Mouse (Mus musculus) left cerebral cortex, postnatal 10 days (tissue): ENCODE results near the gene Pdgfb. TPM values are rescaled to one million over a fixed set of nuclear protein-coding genes. Genes with fewer than 3 reads are reported as not detected.

Experiments
- DNase-seq, 2 experiments: peaks; one replicate each; pipeline ENCODE4 v3.0.0; 2021 to 2022; ENCODE audit warnings: low spot score in 2 of 2, mixed read lengths in 1 of 2; ENCODE audit errors: extremely low spot score in 1 of 2
- intact Hi-C: fragments of 180-260 bp; cut with DNase I; formaldehyde crosslinking; loops from one replicate; pipeline ENCODE4 v1.15.1; 2025
- total RNA-seq, 2 experiments: library from RNA; stranded (reverse); gene quantifications; 2 replicates each; pipeline ENCODE4 v1.2.3; 2021

Gene Pdgfb
- total RNA-seq, 2 experiments from 2014 or later, result 42.6 to 43.4 TPM

DNA sequence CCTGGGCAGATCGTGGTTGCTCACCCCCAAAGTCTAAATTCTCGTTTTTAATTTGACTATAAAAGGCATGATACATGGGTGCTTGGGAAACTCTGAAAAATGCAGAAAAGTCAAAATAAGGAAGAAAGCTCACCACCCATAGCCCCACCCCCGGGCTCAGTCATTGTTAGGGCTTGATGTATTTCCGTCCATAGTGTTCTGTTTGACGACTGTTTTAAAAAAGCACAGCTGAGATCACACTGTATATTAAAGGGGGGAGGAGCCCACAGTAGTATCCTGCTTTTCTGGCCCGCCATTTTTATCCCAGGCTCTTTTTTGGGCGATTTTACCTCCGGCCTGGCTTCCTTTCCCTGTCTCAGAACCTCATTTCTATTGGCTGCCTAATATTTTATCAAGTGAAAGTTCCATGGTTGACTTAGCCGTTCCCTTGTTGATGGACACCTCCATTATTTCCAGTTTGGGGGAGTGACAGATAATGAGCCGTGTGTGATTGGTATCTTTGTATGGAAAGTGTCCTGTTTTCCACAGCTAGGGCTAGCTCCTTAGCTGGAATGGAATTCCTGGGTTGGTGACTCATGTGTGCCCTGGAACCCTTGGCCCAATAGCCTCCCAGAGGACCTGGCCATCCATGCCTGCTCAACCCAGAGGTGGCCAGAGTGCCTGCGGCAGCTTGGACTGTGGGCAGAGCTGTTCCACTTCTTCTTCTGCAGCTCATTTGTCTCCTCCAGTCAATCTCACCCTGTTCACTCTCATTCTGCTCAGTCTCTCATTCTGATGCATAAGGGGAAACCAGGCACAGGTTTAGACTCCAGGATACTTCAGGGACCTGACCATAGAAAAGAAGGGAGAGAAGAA lies 22.7 kb upstream of the Pdgfb start:
- no peak for DNase-seq
- intact Hi-C loops, result no loop called here

DNA sequence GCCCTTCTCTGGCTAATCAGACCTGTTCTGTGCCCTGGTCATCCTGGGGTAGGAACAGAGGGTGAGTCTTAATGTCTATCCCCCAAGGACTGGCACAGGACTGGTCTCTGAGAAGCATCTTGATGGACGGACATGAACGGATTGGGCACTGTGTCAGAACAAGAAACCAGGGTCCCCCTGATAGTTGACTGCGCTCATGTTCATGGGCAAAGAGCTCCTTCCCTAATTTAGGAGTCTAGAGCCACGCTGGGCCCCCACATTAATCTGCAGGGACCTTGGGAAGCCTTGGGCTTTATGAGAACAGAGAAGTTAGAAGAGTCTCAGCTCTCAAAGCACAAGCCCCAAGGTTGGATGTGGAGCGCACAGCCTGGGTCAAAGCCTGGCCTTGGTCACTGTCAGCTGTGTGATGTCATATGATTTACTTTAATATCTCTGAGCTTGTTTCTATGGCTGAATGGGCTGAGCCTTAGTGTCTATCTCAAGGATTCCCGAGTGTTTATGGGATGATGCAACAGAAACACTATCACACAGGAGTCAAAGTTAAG lies 20.6 kb upstream of the Pdgfb start:
- intact Hi-C loops, result no loop called here
- DNase-seq, result no peak

DNA sequence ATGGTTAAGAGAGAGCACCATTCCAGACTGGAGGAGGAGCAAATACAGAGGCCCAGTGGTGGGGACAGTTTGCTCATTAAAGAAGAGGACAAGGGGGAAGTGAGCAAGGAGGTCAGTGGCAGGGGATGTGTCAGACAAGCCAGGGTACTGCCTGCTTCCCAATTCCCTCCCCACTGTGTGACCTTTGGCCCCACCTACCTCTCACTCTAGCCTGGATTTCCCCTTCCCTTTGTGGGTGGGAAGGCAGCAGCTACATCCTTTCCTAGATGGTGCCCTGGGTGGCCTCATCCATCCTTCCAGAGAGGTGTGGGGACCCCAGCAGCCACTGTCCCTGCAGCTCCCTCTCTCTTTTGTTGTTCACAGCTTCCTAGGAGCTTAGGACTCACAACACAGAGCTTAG lies 20.1 kb upstream of the Pdgfb start:
- intact Hi-C loops, result no loop called here
- DNase-seq, result no peak

DNA sequence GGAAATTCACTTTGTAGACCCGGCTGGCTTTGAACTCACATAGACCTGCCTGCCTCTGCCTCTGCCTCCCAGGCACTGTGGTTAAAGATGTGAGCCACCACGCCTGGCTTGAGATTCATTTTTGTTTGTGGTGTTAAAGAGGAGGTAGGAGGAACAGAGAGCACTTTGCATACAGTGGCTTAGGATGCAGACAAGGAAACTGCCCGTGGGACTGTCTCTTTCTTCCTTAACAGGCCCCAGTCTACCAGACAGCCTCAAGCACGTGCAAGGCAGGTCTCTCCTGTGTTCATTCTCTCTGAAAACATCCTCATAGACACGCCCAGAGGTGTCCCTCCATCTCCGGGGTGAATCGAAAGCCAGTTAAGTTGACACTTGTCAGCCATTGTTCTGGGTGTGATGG lies 19.6 kb upstream of the Pdgfb start:
- intact Hi-C loops, result no loop called here
- DNase-seq, result no peak

DNA sequence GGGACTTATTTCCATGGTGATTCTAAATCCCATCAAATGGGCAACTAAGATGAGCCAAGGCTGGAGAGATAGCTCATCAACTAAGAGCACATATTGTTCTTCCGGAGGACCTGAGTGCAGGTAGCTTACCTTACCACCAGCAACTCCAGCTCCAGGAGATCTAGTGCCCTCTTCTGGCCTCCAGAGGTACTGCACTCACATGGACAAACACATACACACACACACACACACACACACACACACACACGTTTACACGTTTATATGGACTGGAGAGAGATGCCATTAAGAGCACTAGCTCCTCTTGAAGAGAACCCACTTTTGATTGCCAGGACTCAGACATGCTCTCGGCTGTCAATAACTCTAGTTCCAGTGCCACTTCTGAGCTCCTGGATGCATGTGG lies 16.4 kb upstream of the Pdgfb start:
- intact Hi-C loops, result no loop called here
- DNase-seq, result no peak

DNA sequence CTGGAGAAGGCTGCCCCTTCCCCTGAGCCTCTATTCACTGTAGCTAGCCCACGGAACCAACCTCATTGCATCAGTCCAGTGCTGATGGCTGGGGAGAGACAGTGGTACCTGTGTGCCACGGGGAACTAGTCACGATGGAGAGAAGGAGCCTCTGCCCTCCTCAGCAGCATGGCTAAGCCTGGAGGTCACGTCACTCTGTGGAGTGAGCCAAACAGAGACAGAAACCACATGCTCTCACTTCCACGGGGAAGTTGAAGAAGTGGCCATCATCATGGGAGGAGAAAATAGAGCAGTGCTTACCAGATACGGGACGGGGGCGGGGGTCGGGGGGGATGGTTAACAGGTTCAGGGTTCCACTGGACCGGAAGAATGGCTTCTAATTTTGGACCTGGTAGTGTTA lies 15.6 kb upstream of the Pdgfb start:
- intact Hi-C loops, result no loop called here
- DNase-seq, result no peak

DNA sequence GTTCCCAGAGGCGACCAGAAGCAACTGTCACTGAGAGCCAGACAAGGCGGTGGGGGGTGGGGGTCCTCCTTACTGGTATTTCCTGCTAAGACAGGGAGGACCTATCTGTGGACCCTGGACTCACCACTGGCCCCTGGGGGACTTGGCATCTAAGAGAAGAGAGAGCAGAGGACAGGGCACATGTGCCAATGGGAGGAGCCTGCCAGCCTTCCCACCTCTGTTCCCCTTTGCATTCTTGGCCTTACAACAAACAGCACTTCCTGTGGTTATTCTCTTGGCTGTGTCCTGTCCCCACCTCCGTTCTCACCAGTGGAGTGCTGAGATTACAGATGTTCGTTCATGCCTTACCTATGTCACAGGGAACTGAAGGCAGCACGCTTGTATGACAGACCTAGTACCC lies 14.1 kb upstream of the Pdgfb start:
- intact Hi-C loops, result no loop called here
- no peak for DNase-seq

DNA sequence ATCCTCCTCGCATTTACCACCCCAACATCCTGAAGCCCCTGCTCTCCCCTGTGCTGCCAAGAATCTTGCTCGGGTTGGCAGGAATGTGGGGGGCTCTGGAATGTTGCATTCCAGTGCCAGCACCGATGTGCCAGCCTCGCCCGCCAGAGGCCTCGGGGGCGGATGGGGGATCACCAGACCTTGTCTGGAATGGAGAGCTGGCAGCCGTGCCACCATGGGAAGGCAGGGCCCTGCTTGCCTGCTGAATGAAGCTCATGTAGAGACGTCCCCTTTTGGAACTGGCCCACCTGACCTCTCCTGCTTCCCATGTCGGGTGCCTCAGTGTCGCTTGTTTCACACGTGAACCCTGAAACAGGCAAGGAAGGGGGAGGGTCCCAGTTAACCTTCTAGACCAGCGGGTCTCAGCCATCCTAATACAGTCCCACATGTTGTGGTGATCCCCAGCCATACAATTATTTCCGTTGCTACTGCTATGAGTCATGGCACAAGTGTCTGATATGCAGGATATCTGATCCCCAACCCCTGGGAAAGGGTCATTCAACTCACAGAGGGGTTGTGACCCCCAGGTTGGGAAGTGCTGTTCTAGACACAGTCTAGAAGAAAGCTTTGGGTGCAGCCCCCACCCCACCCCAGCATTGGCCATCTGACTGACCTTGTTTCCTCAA lies 12.0 kb upstream of the Pdgfb start:
- DNase-seq, result no peak
- intact Hi-C loops, result no loop called here

DNA sequence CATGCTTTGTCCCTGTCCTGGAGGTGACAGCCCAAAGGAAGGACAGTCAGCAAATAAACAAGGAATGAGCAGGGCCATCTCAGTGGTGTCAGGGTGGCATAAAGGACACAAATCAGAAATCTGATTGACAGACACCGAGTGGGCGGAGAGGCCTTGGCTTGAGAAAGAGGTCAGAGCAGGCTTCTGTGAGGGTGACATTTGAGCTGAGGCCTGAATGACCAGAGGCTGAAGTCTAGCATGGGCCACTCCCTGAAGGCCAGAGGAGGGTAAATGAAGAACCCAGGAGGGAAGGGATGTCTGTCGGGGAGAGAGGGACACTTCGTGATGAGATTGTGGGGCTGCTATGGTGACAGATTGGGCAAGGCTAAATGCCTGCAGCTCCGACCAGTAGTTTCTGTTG lies 11.3 kb upstream of the Pdgfb start:
- intact Hi-C loops, result no loop called here
- no peak for DNase-seq

DNA sequence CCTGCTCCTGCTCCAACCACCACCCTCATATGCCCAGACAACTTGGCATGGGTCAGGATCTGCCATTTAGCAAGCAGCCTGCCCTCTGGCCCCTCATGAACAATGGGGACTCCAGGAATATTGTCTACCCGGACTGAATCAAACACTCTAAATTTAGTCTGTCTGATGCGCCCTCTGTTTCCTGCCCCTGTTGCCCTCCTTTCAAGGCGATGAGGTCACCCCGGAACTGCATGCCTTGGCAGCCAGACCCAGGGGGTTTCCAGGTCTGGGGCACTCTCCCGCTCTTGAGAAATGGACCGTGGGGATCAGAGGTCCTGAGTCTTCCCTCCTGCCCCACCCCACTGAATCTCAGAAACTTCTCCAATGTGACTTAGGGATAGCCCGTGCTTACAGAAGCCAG lies 10.8 kb upstream of the Pdgfb start:
- intact Hi-C loops, result no loop called here
- no peak for DNase-seq

DNA sequence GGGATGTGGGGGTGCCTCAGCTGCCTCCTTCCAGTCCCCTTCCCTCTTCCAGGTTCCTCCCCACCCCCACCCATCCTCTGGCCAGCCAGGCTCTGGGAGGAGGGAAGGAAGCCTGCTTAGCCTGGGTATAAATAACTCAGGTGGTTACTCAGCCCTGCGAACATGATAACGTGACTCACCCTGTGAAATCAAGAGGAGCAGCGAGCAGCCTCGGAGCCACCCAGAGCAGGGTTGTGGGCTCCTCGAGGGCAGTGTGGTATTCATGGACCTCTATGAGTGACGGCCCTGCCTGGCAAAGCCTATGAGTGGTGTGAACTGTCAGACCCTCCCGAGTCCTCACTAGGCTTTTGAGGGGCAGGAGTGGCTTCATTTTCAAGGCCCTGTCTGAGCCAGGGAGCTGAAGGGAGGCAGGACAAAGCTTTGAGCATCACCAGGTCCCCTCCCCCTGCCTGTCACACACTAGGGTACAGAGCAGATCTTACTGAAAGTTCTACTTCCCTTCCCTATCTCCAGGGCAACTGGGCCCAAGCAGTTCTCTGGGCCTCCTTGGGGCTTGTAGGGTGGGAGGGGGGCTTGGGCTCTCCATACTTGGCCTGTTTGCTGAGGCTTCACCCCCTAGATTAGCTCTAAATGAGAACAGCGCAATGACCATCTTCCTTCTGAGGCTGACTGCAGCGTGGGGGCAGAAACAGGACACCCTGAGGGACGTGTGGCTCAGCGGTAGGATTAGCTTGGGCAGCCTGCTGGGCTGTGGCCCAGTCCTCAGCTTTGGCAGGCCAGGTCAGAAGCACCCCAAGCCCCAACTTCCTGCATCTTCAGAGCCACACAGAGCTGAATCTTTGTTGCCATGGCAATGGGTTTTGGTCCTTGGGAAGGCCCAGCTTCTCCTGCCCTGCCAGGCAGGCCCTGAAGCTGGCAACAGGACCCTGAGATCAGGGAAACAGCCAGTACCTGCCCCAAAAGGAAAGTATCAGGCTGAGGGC lies 9.8 kb upstream of the Pdgfb start:
- no peak for DNase-seq
- intact Hi-C loops, result no loop called here

DNA sequence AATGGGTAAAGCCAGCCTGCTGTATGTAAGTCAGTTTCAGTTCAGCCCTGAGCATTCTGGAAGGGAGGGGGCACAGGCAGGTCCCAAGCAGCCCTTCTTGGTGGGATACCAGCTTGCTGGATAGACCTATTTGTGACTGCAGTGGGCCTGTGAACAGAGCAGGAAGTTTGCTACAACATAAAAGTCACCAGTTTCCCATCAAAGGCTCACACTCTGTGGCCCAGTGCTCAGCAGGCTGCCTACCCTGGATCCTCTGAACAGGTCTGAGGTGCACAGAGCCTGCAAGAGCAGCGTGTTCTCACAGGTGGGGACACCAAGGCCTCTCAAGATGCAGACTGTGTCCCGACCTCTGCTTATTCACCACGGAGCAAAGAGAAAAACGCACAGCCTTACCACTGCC lies 5.7 kb upstream of the Pdgfb start:
- DNase-seq, result no peak
- intact Hi-C loops, result no loop called here

DNA sequence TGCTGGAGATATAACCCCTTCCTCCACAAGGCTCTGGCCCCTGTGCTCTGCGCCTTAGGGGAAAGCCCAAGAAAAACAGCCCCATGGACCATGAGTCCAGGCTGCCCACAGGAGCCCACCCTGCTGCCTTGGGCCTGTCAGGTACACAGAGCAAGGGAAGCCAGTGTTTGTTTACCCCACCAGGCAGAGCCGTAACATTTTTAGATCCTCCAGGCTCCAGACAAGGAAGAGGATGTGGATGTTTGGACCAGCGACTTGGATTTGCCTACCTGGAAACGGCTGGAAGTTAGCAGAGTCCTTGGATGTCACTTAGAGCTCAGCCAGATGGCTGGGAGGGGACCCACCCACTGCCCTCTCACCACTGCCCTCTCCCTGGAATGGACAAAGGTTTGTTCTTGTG lies 4.8 kb upstream of the Pdgfb start:
- intact Hi-C loops, result no loop called here
- peak in 1 of 2 experiments; percentile 66 for DNase-seq

DNA sequence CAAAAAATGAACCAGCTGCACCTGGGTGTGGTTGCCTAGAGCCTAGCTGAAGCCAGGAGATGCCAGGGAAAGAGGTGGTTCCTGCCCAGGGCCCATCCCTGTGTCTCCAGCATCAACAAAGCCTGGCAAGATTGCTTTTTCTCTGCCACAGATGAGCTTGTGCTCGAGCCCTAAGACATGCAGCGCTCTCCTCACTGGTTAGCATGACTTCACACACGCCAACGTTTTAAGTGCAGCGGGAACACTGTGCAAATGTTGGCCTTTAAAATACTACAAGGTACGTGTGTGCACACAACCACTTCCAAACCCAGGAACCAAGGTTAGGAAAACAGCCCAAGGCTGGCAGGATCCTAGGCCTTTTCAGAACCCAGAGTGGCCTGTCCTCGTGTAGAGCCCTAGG lies 4.4 kb upstream of the Pdgfb start:
- no peak for DNase-seq
- intact Hi-C loops, result no loop called here

DNA sequence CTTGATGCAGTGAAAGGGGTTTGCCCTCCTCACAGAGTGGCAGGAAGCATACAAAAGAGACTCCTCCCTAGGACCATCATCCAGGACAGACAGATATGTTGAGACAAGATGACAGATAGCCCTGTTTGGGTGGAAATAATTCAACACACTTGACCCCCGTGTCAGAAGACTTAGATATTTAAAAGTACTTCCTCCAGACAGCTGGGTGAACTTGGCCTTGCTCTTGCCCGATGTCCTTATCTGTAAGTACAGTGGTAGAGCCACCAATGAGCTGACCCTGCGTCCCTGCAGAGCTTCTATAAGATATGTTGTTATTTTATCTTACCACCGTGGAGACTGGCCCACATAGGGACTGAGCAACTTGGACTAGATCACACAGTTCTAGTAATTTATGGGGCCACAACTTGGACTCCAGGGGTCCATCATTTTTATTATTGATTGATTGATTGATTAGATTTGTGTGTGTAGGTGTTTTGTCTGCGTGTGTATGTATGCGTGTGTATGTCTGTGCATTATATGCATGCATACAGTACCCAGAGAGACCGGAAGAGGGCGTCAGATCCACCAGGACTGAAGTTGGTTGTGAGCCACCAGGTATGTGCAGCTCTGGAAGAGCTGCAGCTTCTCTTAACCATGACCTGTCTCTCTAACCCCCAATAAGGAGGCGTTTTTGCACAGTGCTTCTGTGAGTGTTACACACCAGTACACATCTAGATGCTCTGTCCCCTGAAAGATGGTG lies 2.0 kb upstream of the Pdgfb start:
- DNase-seq, result no peak
- intact Hi-C loops, result no loop called here

DNA sequence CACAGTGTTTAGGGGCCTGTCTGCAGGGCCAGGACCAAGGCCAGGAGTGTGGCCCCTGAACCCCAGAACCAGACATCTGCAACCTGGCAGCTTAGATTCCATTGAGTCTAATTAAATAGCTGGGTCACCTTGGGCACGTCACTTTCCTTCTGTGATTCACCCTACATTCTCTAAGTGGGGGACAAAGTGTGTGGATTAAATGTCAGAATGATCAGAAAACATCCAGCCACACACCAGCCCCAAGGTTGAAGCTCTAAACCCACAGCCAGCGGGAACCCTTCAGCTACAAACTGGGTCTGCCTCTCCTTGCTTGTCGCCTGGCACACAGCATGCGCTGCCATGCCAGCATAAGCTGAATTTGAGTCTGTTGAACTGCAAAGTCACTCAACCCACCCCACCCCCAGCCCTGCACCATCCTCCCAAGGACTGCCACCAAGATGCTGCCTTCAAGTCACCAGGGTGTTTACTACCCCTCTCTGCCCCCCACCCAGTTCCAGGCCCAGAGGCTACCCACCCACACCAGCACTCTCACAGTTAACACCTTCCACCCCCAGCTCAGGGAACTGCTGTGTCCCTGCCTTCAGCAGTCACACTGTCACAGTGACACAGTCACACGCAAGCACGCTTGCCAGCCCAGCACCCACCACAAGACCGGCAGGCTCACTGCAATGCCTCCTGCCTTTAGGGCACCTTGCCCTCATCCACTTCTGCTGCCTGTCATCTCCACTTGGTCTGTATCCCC lies 605 bp upstream of the Pdgfb start:
- peak; percentile 51 to 73 for DNase-seq
- intact Hi-C loops, result no loop called here

DNA sequence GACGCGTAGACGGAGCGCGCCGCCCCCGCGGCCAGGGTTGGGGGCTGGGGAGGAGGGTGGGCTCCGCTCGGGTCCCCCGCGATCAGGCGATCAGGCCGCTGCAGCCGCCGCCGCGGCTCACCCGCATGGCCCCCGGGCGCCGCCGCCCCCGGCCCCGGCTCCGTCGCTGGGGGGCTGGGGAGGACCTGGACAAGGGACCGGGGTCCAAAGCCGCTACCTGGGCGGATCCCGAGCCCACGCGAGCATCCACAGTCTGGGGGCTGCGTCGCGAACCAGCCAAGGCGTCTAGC lies 801 bp downstream of the Pdgfb start:
- intact Hi-C loops, result loop anchor here (5.0 kb wide), 2 partner anchors 63 to 67 kb away; no protein-coding TSS in a partner anchor
- peak in 1 of 2 experiments; percentile 64 for DNase-seq
